Mouse (Mus musculus) stomach, postnatal 0 days (tissue): Measurements from ENCODE around the gene Scarb2.

ENCODE experiments used
- CTCF ChIP-seq: IDR thresholded peaks from 2 replicates; pipeline ENCODE4 v1.5.1; 2016; ENCODE audit warnings: antibody characterized with exemption, low read depth, mild to moderate bottlenecking, moderate library complexity
- EP300 ChIP-seq: optimal IDR thresholded peaks from 2 replicates; pipeline ENCODE3; 2016; ENCODE audit warnings: antibody characterized with exemption

GRCm38 (mm10) chr5:92472863-92473262 is 33.8 kb downstream of the Scarb2 start:
- 0 out of 2 replicates have a peak, but pooled peaks have one; percentile 2 for TF ChIP-seq CTCF
- TF ChIP-seq EP300, result no peak
